Mouse (Mus musculus) neural tube, embryonic 10.5 days (tissue): ENCODE results near the gene Lingo1.

Experiments
- DNase-seq: peaks from one replicate; pipeline ENCODE4 v3.0.0-alpha.2; 2017; ENCODE audit warnings: low spot score; ENCODE audit errors: extremely low spot score

Lingo1 gene

DNA sequence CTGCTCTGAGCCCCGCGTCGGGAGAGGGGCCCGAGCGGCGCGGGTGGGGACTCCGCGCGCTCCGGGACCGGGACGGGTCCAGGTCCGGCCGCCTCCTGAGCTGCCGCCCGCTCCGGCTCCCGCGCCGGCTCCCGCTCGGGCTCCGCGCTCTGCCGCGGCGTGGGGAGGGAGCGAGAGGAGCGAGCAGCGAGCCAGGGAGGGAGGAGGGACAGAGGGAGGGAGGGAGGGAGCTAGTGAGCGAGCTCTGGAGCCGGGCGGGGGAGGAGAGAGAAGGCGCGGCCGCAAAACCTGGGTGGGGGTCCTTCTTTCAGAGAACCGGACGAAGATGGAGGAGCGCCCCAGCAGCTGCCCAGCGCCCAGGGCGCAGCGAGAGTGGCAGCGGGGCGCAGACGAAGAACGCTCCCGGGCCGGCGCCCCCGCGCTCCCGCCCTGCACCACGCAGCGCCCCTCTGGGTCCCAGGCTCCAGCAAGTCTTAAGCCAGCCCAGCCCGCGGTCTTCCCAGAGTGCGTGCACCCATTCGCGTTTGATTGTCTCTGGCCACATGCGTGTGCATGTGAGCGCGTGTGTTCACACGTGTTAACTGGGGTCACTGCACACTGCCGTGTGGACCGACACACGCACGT, 160.7 kb downstream of the Lingo1 start:
- DNase-seq: no peak

DNA sequence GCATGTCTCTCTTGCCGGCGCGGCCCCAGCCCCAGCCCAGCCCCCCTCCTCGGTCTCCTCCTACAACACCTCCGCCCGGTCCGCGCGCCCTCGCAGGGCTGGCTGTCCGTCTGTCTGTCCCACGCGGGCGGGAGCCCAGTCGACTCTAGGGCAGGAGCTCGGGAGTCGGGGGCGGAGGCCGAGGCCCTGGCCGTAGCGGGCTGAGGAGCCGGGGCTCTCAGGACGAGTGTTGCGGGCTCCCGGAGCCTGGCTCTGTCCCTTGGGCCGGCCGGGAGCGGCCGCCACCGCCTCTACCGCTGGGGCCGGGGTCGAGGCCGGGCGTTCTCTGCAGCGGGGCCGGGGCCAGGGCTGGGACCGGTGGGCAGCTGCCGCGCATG, 161.2 kb downstream of the Lingo1 start:
- DNase-seq: peak; percentile 79

DNA sequence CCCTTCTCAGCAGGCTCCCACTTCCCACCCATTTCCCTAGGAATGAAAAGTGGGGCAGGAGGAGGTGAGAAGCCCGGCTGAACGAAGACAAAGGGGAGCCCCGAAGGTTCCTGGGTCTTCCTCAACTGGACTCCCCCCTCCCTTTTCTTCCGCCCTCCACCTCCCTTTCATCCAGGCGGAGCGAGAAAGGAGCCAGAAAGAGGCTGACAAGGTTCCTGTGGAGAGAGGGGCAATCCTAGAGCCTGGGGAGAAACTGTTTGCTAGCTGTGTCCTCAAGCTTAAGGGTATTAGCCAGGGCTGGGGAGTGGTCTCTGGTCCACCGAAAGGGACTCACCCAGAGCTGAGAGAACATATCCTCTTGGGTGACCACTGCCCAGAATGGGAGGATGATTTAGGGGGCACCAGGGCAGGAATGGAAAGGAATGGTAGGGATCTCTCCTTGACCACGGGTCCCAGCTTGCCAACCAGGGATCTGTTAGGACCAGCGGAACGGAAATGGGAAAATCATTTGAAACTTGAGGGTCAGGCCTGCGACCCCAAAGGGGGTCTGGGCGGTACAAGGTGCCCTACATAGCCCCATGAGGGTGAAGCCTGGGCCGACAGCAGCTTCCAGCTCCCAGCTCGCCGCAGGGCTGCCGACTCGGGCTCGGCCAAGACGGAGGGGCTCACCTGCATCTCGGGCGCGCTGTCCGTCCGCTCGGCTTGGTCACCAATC, 161.7 kb downstream of the Lingo1 start:
- DNase-seq: peak; percentile 55

DNA sequence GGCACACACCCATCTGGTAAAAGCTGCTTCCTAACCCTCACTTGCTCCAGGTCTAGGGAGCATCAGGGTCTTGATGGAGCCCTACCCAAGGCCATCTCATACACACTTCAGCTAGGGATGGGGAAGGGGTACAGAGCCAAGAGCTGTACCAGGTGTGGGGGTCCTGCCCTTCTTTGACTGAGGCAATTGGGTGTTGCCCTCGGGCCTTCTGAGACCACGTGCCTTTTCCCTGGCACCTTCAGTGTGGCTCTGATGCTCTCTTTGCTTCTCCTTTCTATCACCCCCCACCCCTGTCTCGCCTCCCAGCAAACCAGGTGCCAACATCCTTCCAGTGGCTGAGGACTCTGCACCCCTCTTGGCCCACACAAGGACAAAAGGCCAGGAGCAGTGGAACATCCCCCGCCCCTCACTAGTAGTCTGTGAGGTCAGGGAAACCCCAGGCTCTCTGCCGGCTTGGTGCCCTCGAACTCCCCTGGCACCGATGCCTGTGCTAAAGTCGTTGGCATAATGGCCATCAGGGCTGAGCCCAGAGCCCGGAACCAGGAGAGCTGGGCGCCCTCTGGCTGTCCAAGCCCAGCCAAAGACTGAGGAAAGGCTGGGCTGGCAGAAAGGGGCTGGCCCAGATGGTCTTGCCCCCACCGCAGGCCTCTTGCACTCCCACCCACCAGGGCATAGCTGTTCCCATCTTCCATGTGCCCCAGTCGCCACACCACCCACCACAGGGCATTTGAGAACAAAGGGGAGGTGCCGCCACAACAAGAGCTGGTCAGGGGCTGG, 162.6 kb downstream of the Lingo1 start:
- no peak for DNase-seq

DNA sequence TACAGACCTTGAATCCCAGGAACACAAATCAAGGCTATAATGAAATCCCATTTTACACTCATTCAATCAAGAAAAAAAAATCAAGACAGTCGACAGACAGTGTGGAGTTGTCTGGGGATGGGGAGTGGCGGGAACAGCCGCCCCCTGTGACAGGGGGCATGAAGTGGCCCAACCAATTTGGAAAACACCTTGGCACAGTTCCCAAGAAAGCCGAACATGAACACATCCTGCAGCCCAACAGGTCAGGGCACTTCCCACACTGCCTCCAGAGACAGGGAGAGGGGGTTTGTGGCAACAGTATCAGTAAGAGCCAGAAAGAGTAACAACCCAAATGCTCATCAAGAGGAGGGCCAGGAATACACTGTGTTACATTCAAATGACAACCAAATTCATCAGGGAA, 165.3 kb downstream of the Lingo1 start:
- DNase-seq: no peak

GRCm38 (mm10) chr9:56629674-56630397, 166.4 kb downstream of the Lingo1 start:
- DNase-seq: no peak

DNA sequence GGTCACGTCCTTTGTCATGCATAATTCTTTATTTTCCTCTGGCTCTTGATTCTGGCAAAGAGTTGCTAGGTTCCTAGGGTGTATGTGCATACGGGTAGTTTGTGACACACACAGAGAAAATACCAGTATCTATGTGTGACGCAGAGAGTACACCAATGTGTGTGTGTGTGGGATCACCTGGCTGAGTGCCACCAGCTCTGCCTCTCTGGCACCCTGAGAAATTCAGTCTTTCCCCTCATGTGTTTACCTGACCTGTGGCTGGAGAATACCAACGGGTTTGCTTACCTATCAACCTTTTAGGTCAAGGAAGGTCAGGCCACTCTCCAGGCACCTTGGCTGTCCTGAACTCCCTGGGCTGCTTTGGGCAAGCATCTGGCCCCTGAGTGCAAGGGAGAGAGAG, 169.0 kb downstream of the Lingo1 start:
- no peak for DNase-seq

DNA sequence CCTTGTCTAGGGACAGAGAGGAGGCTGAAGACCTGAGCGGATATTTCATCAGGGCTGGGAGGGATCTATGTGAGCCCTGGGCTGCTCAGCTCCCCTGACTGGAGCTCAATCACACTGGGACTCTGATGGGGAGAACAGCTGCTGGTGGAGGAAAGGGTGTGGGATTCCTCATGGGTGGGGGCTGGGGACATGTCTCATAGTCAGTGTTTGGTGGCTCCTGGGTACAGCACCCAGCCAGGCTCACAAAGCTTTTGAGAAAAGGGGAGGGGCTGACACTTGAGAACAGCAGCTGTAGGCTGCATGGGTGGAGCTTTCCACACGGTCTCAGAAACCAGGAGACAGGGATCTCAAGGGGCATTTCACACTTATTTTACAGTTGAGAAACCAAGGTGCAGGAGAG, 171.3 kb downstream of the Lingo1 start:
- DNase-seq: no peak

DNA sequence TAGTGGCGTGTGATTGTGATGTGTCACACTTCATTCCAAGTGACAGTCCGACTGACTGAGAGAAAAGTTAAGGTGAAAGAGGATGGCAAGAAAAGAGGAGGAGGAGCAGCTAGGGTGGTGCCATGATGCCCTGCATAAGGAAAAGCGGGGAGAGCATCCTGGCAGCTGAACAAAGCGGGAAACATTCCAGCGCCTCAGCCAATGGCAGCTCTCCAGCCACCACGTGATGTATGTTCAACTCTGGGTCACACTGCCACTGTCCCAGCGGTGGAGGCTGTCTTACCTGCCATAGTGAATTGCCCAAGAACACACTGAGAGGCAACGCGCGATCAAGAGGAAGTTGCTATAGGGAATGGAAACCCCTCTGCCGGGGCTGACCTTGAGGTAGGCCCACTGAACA, 172.9 kb downstream of the Lingo1 start:
- DNase-seq: no peak

DNA sequence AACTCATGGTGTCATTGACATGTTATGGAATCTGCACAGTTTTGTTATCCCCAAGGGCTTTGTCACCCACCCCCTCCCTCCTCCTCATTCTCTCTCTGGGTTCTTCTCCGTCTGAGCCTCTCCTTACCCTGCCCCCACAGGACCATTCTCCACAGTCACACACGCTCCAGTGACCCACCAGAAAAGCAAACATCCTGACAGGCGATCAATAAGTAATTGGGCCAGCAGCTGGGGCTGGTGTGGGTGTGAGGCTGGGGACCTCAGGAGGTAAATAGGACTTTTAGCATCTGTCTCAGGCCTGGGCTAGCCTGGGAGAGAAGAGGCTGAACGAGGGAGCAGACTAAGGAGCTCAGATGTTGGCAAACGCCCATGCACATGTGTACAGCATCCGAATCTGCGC, 173.5 kb downstream of the Lingo1 start:
- no peak for DNase-seq

DNA sequence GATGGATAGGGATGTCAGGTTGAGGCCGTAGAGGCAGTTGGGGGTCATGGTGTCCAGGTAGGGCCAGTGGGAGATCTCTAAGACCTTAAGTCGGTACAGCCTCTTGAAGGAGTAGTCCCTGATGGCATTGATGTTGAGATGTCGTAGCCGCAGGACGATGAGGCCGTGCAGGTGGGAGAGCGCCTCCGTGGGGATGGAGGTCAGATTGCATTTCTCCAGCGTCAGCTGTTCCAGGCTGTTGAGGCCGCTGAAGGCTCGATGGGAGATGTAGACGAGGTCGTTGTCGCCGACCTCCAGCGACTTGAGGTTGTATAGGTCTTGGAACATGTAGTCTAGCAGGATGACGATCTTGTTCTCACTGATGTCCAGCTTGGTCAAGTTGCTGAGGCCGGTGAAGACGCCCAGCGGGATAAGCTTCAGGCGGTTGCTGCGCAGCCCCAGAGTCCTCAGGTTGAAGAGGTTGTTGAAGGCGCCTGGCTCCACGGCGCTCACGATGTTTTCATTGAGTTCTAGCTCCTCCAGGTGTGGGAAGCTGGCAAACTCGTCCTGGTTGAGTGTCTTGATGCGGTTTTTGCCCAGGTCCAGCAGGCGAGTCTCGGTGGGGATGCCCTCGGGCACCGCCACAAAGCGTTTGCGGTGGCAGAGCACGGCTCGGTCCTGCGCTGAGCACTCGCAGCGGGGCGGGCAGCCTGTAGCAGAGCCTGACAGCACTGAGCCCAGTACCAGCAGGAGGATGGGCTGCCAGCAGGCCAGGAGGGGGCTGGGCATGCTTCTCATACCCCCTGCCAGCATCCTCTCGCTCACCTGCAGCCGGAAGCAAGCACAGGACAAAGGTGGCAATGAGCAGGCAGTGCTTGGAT, 175.5 kb downstream of the Lingo1 start:
- DNase-seq: no peak

- DNase-seq: no peak
Measured at GRCm38 (mm10) chr9:56619715-56620114, 176.6 kb downstream of the Lingo1 start.

DNA sequence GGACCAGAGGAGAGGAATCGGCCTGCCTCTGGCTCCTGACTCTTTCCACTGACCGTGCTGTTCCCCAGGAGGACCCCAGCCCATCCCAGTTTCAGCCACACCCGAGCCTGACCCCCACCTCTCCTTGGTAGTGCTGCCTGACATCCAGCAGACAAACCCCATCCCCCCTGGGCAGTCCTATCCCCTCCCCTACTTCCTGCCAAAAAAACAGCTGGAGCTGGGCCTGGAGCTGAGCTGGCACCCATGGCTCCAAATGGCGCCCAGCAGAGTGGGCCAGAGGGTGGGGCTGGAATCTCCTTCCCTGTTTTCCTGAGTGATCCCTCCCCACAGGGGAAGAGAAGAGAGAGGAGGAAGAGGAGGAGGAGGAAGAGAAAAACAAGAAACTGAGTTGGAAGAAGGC, 177.6 kb downstream of the Lingo1 start:
- DNase-seq: no peak

DNA sequence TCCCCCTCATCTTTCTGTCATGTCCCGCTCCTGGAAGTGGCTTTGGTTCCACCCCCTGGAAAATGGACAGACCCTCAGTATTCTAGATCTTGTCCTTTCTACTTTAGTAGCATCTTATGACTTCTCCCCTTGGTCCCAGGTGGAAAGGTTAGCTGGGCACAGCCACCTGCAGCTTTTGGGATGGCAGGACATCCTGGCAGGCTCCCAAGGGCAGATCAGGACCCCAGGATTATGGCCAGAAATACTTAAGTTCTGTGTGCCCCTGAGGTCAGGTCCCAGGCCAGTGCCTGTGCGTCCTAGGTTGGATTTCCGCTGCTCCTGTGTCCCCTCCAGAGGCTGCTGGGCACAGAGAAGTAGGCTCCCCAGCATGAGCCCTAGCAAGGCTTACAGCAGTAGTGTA, 180.2 kb downstream of the Lingo1 start:
- no peak for DNase-seq

DNA sequence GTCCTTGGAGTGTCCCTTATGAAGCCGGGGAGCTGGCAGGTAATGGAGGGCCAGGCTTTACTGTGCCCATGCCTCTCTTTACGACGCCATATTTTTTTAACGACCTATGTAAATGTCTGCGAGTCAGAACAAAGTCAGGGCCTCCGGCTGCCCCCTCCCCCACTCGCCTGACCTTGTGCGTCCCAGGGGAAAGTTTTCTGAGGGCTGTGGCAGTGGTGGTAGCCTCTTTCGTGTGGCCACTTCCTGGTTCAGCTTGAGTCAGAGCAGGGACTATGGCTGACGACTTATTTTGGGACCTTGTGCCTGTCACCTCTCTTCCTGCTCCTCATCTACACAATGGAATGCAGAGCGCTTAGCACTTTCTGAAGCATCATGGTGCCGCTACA, 183.5 kb downstream of the Lingo1 start:
- no peak for DNase-seq

DNA sequence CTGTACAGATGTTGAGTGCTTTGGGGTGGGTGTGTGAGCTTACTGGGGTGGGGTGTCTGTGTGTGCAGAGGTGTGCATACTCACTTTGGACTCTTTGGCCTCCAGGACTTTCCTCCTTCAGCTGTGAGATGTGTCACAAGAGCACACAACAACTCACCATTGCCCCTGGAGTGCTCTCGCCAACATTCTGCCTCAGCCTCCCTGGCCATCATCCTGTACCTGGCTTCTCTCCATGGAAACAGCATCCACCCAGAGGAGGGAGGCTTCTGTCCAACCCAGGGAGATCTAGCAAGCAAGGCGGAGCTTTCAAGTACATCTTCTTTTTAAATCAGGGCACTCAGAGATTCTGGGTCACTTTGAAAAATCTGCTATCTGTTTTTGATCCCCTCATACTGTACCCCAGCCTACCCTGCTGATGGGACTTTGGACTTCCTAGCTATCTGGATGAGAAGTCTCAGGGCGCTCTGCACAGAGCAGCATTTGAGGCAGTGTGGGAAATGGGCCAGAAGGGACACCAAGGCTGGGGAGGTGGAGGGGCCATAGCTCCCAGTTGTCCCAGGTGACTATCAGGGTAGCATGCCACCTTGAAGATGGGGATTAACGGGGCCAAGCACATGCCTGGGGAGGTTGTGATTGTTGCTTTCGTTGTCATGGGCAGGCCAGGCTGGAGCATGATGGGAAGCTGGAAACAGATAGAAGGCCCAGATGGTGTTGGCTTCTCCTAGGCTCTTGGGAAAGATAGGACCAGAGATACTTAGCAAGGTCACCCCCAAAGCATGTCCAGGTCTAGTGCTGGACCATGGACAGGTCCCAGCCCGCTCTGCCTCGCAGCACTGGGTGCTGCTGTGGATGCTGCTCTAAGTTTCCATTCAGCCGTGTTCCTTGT, 184.1 kb downstream of the Lingo1 start:
- no peak for DNase-seq

DNA sequence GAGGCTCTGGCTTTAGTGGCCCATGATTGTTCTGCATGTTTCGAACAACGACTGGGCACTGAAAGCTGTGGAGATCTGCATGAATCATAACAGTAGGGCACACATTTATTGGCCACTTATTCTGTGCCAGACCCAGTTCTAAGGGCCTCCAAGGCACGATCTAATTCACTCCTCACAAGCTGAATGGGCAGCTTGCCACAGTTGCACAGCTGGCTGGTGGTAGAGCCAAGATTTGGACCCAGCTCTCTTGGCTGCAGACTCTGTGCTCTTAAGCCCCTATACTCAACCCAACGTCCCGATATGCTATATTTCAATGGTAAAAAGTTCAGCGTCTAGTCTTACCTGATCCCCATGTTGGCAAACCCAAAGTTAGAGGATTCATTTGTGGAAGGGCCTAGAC, 185.3 kb downstream of the Lingo1 start:
- DNase-seq: no peak

- DNase-seq: no peak
Measured at GRCm38 (mm10) chr9:56610466-56610865, 185.8 kb downstream of the Lingo1 start.

DNA sequence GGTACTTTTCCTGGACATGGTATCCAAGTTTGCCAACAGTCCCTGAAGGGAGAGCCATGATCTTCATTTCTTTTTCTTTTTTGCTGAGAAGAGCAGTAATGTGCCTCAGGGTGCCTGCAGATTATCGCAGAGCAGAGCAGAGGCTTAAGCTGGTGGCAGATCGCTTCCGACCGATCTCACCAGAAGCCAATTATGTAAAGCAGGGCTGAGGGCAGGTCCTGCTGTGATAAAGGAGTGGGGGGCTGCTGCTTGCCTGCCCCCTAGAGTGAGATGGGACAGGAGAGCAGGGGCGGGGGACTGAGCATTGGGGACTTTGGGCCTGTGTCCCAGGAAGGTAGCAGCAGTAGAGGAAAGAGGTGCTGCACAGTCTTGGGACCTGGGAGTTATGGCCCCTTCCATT, 186.8 kb downstream of the Lingo1 start:
- no peak for DNase-seq
